Mouse (Mus musculus): Measurements from ENCODE around the gene Milr1.

DNA sequence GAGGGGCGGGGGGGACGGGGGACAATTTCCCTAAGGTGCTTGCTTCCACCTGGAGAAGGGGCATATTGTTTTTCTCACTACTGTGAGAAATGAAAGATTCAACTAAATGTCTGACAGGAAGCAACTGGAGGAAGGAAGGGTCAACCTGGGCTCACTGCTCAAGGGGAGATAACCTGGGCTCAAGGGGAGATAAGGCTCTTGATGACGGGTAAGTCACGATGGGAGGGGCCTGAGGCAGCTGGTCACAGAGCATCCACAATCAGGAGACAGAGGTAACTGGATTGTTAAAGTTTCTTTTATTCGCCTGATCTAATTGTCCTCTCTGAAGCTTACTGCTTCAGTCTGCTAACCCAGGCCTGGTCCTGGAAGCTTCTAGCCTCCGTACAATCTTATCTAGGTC is 2.3 kb downstream of the Milr1 start:
- no peak for TF ChIP-seq CTCF (conservative IDR thresholded peaks at IDR 0.05; ENCODE audit: insufficient read depth, insufficient read length, low read depth, low read length)
- no peak for TF ChIP-seq POLR2A (IDR thresholded peaks at IDR 0.05; ENCODE audit: low read depth, low read length)

Measured in kidney, adult 2 months (tissue).